Mouse (Mus musculus): ENCODE measurements around the gene Zwilch.
"Not testable (repeated sequence)": the region's sequence is repeated elsewhere in the genome, so short reads cannot be mapped to it uniquely, and the experiment has no call there.

The Zwilch gene

GRCm38 (mm10) chr9:64178974-64179646 is 6.2 kb upstream of the Zwilch start, which contains the start of gene Snapc5:
Gene Snapc5, plus strand, starts transcription at chr9:64179274.
- DNase-seq, result peak; percentile 96

GRCm38 (mm10) chr9:64178610-64178973 is 5.7 kb upstream of the Zwilch start:
- DNase-seq, result no peak

- DNase-seq, result no peak
Observed at GRCm38 (mm10) chr9:64175378-64175777, 2.5 kb upstream of the Zwilch start.

- DNase-seq, result no peak
Observed at GRCm38 (mm10) chr9:64174766-64175165, 1.9 kb upstream of the Zwilch start.

- DNase-seq, result no peak
Observed at GRCm38 (mm10) chr9:64174341-64174740, 1.4 kb upstream of the Zwilch start.

- no peak for DNase-seq
Observed at GRCm38 (mm10) chr9:64173666-64174220, 839 bp upstream of the Zwilch start.

- DNase-seq, result no peak
Observed at GRCm38 (mm10) chr9:64172145-64172815, 624 bp downstream of the Zwilch start.

GRCm38 (mm10) chr9:64169967-64170366 is 2.9 kb downstream of the Zwilch start:
- not testable (repeated sequence) for DNase-seq

- DNase-seq, result no peak
Observed at GRCm38 (mm10) chr9:64160471-64160870, 12.4 kb downstream of the Zwilch start.

- DNase-seq, result no peak
Observed at GRCm38 (mm10) chr9:64156641-64157040, 16.3 kb downstream of the Zwilch start.

- no peak for DNase-seq
Observed at GRCm38 (mm10) chr9:64139879-64140278, 33.0 kb downstream of the Zwilch start.

- peak; percentile 72 for DNase-seq
Observed at GRCm38 (mm10) chr9:64138896-64139295, 34.0 kb downstream of the Zwilch start.

- DNase-seq, result no peak
Observed at GRCm38 (mm10) chr9:64131623-64132022, 41.3 kb downstream of the Zwilch start.

- DNase-seq, result no peak
Observed at GRCm38 (mm10) chr9:64126121-64126520, 46.8 kb downstream of the Zwilch start.

- no peak for DNase-seq
Observed at GRCm38 (mm10) chr9:64125307-64125706, 47.6 kb downstream of the Zwilch start.

- not testable (repeated sequence) for DNase-seq
Observed at GRCm38 (mm10) chr9:64124846-64125245, 48.1 kb downstream of the Zwilch start.

GRCm38 (mm10) chr9:64122601-64123000 is 50.3 kb downstream of the Zwilch start:
- no peak for DNase-seq

- peak; percentile 76 for DNase-seq
Observed at GRCm38 (mm10) chr9:64120584-64121277, 52.2 kb downstream of the Zwilch start.

GRCm38 (mm10) chr9:64119898-64120297 is 53.0 kb downstream of the Zwilch start:
- peak; percentile 68 for DNase-seq

- peak; percentile 76 for DNase-seq
Observed at GRCm38 (mm10) chr9:64116876-64117275, 56.0 kb downstream of the Zwilch start, which contains the start of gene Lctl. Gene Lctl, plus strand, starts transcription at chr9:64117147.

GRCm38 (mm10) chr9:64115756-64116155 is 57.1 kb downstream of the Zwilch start:
- DNase-seq, result no peak

- DNase-seq, result peak; percentile 41
Observed at GRCm38 (mm10) chr9:64114646-64115045, 58.3 kb downstream of the Zwilch start.

- no peak for DNase-seq
Observed at GRCm38 (mm10) chr9:64110502-64110901, 62.4 kb downstream of the Zwilch start.

Measured in kidney, postnatal 10 days (tissue).